Mouse (Mus musculus) cerebellum, postnatal 25 days (tissue): Measurements from ENCODE around the gene Tmem220.

Experiments used
- DNase-seq, 2 experiments: peaks; one replicate each; pipeline ENCODE4 v3.0.0; 2021; ENCODE audit warnings: mixed read lengths in 2 of 2

The Tmem220 gene

GRCm38 (mm10) chr11:67024867-67025477 lies at the start of gene Tmem220:
TSS of gene Tmem220 (plus strand) at chr11:67025154.
- peak; percentile 89 to 96 for DNase-seq

GRCm38 (mm10) chr11:66975606-66976330 lies 49.2 kb upstream of the Tmem220 start:
- no peak for DNase-seq

GRCm38 (mm10) chr11:66981336-66982115 lies 43.4 kb upstream of the Tmem220 start:
- DNase-seq = peak in 1 of 2 experiments; percentile 33

GRCm38 (mm10) chr11:66982794-66983193 lies 42.2 kb upstream of the Tmem220 start:
- DNase-seq = peak; percentile 17 to 48

GRCm38 (mm10) chr11:66983422-66984164 lies 41.4 kb upstream of the Tmem220 start:
- no peak for DNase-seq

- DNase-seq = peak; percentile 78 to 91
Observed at GRCm38 (mm10) chr11:66984165-66985135, 40.5 kb upstream of the Tmem220 start.

- DNase-seq = peak in 1 of 2 experiments; percentile 24
Observed at GRCm38 (mm10) chr11:66985136-66985702, 39.7 kb upstream of the Tmem220 start.

- no peak for DNase-seq
Observed at GRCm38 (mm10) chr11:66992150-66992549, 32.8 kb upstream of the Tmem220 start.

GRCm38 (mm10) chr11:66993674-66994073 lies 31.3 kb upstream of the Tmem220 start:
- peak in 1 of 2 experiments; percentile 17 for DNase-seq

GRCm38 (mm10) chr11:66996446-66996845 lies 28.5 kb upstream of the Tmem220 start:
- peak; percentile 46 to 58 for DNase-seq

GRCm38 (mm10) chr11:66998467-66999403 lies 26.2 kb upstream of the Tmem220 start:
- DNase-seq = peak; percentile 69 to 74

- DNase-seq = no peak
Observed at GRCm38 (mm10) chr11:67000671-67001070, 24.3 kb upstream of the Tmem220 start.

- DNase-seq = no peak
Observed at GRCm38 (mm10) chr11:67001717-67002116, 23.2 kb upstream of the Tmem220 start.

GRCm38 (mm10) chr11:67002911-67003310 lies 22.0 kb upstream of the Tmem220 start:
- DNase-seq = peak in 1 of 2 experiments; percentile 20

GRCm38 (mm10) chr11:67007961-67008360 lies 17.0 kb upstream of the Tmem220 start:
- peak in 1 of 2 experiments; percentile 43 for DNase-seq

- DNase-seq = no peak
Observed at GRCm38 (mm10) chr11:67008528-67008927, 16.4 kb upstream of the Tmem220 start.

- peak in 1 of 2 experiments; percentile 30 for DNase-seq
Observed at GRCm38 (mm10) chr11:67010430-67010829, 14.5 kb upstream of the Tmem220 start.

- DNase-seq = no peak
Observed at GRCm38 (mm10) chr11:67011635-67012034, 13.3 kb upstream of the Tmem220 start.

- no peak for DNase-seq
Observed at GRCm38 (mm10) chr11:67017801-67018591, 7.0 kb upstream of the Tmem220 start.
